Mouse (Mus musculus) neural tube, embryonic 10.5 days (tissue): Measurements from ENCODE around the gene Kif1c.
A peak's percentile ranks its signal among the peaks of the same experiment; 100 is the strongest.
"Not testable (repeated sequence)": the region's sequence is repeated elsewhere in the genome, so short reads cannot be mapped to it uniquely, and the experiment has no call there.

Source experiments
- DNase-seq: peaks from one replicate; pipeline ENCODE4 v3.0.0-alpha.2; 2017; ENCODE audit warnings: low spot score; ENCODE audit errors: extremely low spot score

The Kif1c gene

GRCm38 (mm10) chr11:70742581-70743459 is 42.5 kb downstream of the Kif1c start:
- no peak for DNase-seq

- DNase-seq, result no peak
These were observed 45.3 kb downstream of the Kif1c start for GRCm38 (mm10) chr11:70745636-70746035.

GRCm38 (mm10) chr11:70747876-70748545 is 47.7 kb downstream of the Kif1c start:
- DNase-seq, result no peak

GRCm38 (mm10) chr11:70752337-70753017 is 52.1 kb downstream of the Kif1c start:
- no peak for DNase-seq

- no peak for DNase-seq
These were observed 52.8 kb downstream of the Kif1c start for GRCm38 (mm10) chr11:70753146-70753545.

- no peak for DNase-seq
These were observed 54.1 kb downstream of the Kif1c start for GRCm38 (mm10) chr11:70754476-70754875.

GRCm38 (mm10) chr11:70754958-70755357 is 54.6 kb downstream of the Kif1c start:
- no peak for DNase-seq

GRCm38 (mm10) chr11:70755645-70756044 is 55.3 kb downstream of the Kif1c start:
- peak; percentile 85 for DNase-seq

- DNase-seq, result not testable (repeated sequence)
These were observed 60.1 kb downstream of the Kif1c start for GRCm38 (mm10) chr11:70760446-70760845.

GRCm38 (mm10) chr11:70762641-70763040 is 62.3 kb downstream of the Kif1c start:
- DNase-seq, result no peak

GRCm38 (mm10) chr11:70763582-70763935 is 63.2 kb downstream of the Kif1c start:
- no peak for DNase-seq

- DNase-seq, result peak; percentile 83
These were observed 63.8 kb downstream of the Kif1c start, which contains the start of gene Zfp3 for GRCm38 (mm10) chr11:70763936-70764808. Gene Zfp3 (plus strand): TSS chr11:70764209.

- DNase-seq, result no peak
These were observed 65.6 kb downstream of the Kif1c start for GRCm38 (mm10) chr11:70765776-70766445.

GRCm38 (mm10) chr11:70770804-70771203 is 70.5 kb downstream of the Kif1c start:
- no peak for DNase-seq

GRCm38 (mm10) chr11:70776830-70777571 is 76.7 kb downstream of the Kif1c start:
- peak; percentile 60 for DNase-seq

- no peak for DNase-seq
These were observed 77.3 kb downstream of the Kif1c start for GRCm38 (mm10) chr11:70777634-70778033.

- not testable (repeated sequence) for DNase-seq
These were observed 77.7 kb downstream of the Kif1c start for GRCm38 (mm10) chr11:70778058-70778457.
